Mouse (Mus musculus) erythroblast, embryonic 14.5 days (primary cell): Measurements from ENCODE around the gene Psmb2.

Experiments
- GATA1 ChIP-seq: IDR thresholded peaks from 2 replicates; pipeline ENCODE4 v1.6.1; 2012; ENCODE audit warnings: low read length, inconsistent platforms, mixed read lengths
- TAL1 ChIP-seq: IDR thresholded peaks from 3 replicates; pipeline ENCODE4 v1.6.1; 2012; ENCODE audit warnings: low read length, inconsistent platforms, mixed read lengths

GRCm38 (mm10) chr4:126749553-126749952 is 72.1 kb downstream of the Psmb2 start:
- TF ChIP-seq GATA1, result no peak
- no peak for TF ChIP-seq TAL1
